Mouse (Mus musculus): ENCODE results near the gene Gm10096. TPM values are rescaled to one million over a fixed set of nuclear protein-coding genes. Genes with fewer than 3 reads are reported as not detected.
"Not testable (repeated sequence)": the region's sequence is repeated elsewhere in the genome, so short reads cannot be mapped to it uniquely, and the experiment has no call there.

Gene Gm10096
- total RNA-seq (2021) = not detected

DNA sequence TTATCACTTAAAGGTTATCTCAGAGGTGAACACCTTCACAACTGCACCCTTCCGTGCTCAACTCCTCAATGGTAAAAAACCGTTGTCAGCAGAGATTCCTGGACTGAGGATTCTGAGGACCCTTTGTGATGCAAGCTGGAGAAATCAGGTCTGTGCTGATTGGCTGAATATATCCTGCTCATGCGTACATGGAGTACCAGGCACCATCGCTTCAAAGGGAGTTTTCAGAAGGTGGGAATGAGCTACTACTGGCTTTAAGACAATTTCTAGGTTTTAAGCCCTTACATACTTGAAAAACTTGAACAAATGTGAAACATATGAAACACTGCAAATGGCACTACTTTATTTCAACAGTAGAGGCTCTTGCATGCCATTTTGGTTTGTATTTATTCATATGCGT is at the start of gene Gm10096:
Gene Gm10096, minus strand, starts transcription at position 101 of the 400 bp plus-strand sequence.
- DNase-seq (ENCODE audit: low spot score in 2 of 2); intact Hi-C loops (cut with DNase I): not testable (repeated sequence)
